8 mouse cellular contexts compared by ENCODE assay signal in genomic region chr16:30977186-30977585, GRCm38 (mm10).
A peak's percentile ranks its signal among the peaks of the same experiment; 100 is the strongest.
DNase-seq lines count a peak whose midpoint lies in the region; ATAC-seq and TF ChIP-seq lines count a peak whose summit lies in the region.

No protein-coding gene starts in this region.

- no peaks in the 10 kb centered on the region for H3K27me3 ChIP-seq in heart, embryonic 12.5 days (replicated peaks)
- H3K27me3 ChIP-seq in kidney, postnatal 0 days (ENCODE audit: insufficient read depth, low read length): no peaks in the 10 kb centered on the region
- H3K27me3 ChIP-seq in liver, embryonic 11.5 days (replicated peaks; ENCODE audit: control insufficient read depth, insufficient read depth, low read length): no peaks in the 10 kb centered on the region
- H3K27me3 ChIP-seq in stomach, embryonic 14.5 days (ENCODE audit: control insufficient read depth, insufficient read depth, low read length): no peaks in the 10 kb centered on the region

- peak; percentile 58 for ATAC-seq in erythroid progenitor cell, adult 5-6 weeks (replicated peaks; ENCODE audit: low FRiP score, poor library complexity, severe bottlenecking)
- peak; percentile 85 for ATAC-seq in heart, embryonic 12.5 days (ENCODE audit: insufficient number of reproducible peaks, low FRiP score)
- peak; percentile 93 for ATAC-seq in kidney, postnatal 0 days (replicated peaks; ENCODE audit: low FRiP score, low read depth)
- ATAC-seq in liver, embryonic 11.5 days (replicated peaks; ENCODE audit: low FRiP score): peak; percentile 90
- ATAC-seq in stomach, embryonic 14.5 days (ENCODE audit: insufficient number of reproducible peaks, insufficient read depth, low FRiP score, low read depth): peak; percentile 93

- no peak overlapping the region for H3K4me3 ChIP-seq in heart, embryonic 12.5 days
- no peak overlapping the region for H3K4me3 ChIP-seq in kidney, postnatal 0 days (replicated peaks; ENCODE audit: low read depth, low read length)
- H3K4me3 ChIP-seq in liver, embryonic 11.5 days (ENCODE audit: low read depth, low read length): no peak overlapping the region
- H3K4me3 ChIP-seq in stomach, embryonic 14.5 days (ENCODE audit: low read depth, low read length): no peak overlapping the region

- DNase-seq in B cell, adult 2 months: peak; percentile 94 to 95
- peak; percentile 98 for DNase-seq in brain, adult 2 months (ENCODE audit: low read depth, low spot score)
- peak; percentile 97 for DNase-seq in kidney, postnatal 0 days (ENCODE audit: low spot score)
- peak; percentile 81 for DNase-seq in liver, embryonic 11.5 days (ENCODE audit: low spot score)
- DNase-seq in naive thymus-derived CD4-positive, alpha-beta T cell, adult 2 months (ENCODE audit: low read depth): peak; percentile 92

- H3K9ac ChIP-seq in heart, embryonic 12.5 days: no peak overlapping the region
- no peak overlapping the region for H3K9ac ChIP-seq in kidney, postnatal 0 days (ENCODE audit: low read depth, low read length)
- H3K9ac ChIP-seq in liver, embryonic 11.5 days (ENCODE audit: low read depth, low read length): no peak overlapping the region
- H3K9ac ChIP-seq in stomach, embryonic 14.5 days (replicated peaks; ENCODE audit: low read depth, low read length): no peak overlapping the region

- no peak overlapping the region for H3K4me2 ChIP-seq in heart, embryonic 12.5 days
- no peak overlapping the region for H3K4me2 ChIP-seq in kidney, postnatal 0 days (ENCODE audit: low read length)
- H3K4me2 ChIP-seq in liver, embryonic 11.5 days: peak overlapping the region; percentile 15; the same call in 1 of the 2 replicates
- no peak overlapping the region for H3K4me2 ChIP-seq in stomach, embryonic 14.5 days (replicated peaks; ENCODE audit: low read depth, low read length)

- peak; percentile 99 for TF ChIP-seq CTCF in kidney, postnatal 0 days (IDR thresholded peaks at IDR 0.05; ENCODE audit: low read depth)

- no peak overlapping the region for H3K27ac ChIP-seq in heart, embryonic 12.5 days (ENCODE audit: poor library complexity, severe bottlenecking)
- no peak overlapping the region for H3K27ac ChIP-seq in kidney, postnatal 0 days
- no peak overlapping the region for H3K27ac ChIP-seq in liver, embryonic 11.5 days (ENCODE audit: low read depth, low read length)
- H3K27ac ChIP-seq in stomach, embryonic 14.5 days (ENCODE audit: low read length): no peak overlapping the region; the same call in 1 of the 2 replicates

- no peaks in the 10 kb centered on the region for H3K9me3 ChIP-seq in heart, embryonic 12.5 days (replicated peaks)
- no peaks in the 10 kb centered on the region for H3K9me3 ChIP-seq in kidney, postnatal 0 days (replicated peaks; ENCODE audit: low read length)
- no peaks in the 10 kb centered on the region for H3K9me3 ChIP-seq in liver, embryonic 11.5 days (ENCODE audit: control insufficient read depth, low read length)
- H3K9me3 ChIP-seq in stomach, embryonic 14.5 days (ENCODE audit: control insufficient read depth, low read depth, low read length): no peaks in the 10 kb centered on the region

- peaks cover 28% of the 10 kb centered on the region for H3K4me1 ChIP-seq in heart, embryonic 12.5 days (replicated peaks)
- H3K4me1 ChIP-seq in kidney, postnatal 0 days (replicated peaks; ENCODE audit: insufficient read depth, low read length): peaks cover 12% of the 10 kb centered on the region
- peaks cover 29% of the 10 kb centered on the region for H3K4me1 ChIP-seq in liver, embryonic 11.5 days (replicated peaks; ENCODE audit: control insufficient read depth, insufficient read depth, low read length)
- peaks cover 31% of the 10 kb centered on the region for H3K4me1 ChIP-seq in stomach, embryonic 14.5 days (ENCODE audit: control insufficient read depth, insufficient read depth, low read length)

- H3K36me3 ChIP-seq in heart, embryonic 12.5 days: no peaks in the 10 kb centered on the region
- no peaks in the 10 kb centered on the region for H3K36me3 ChIP-seq in kidney, postnatal 0 days (ENCODE audit: insufficient read depth, low read length)
- no peaks in the 10 kb centered on the region for H3K36me3 ChIP-seq in liver, embryonic 11.5 days (ENCODE audit: control insufficient read depth, insufficient read depth, low read length)
- H3K36me3 ChIP-seq in stomach, embryonic 14.5 days (ENCODE audit: control insufficient read depth, insufficient read depth, low read length): no peaks in the 10 kb centered on the region

- 3% methylated on average over 3 of the region's 3 CpGs for WGBS in heart, embryonic 12.5 days
- WGBS in kidney, postnatal 0 days: 0% methylated on average over 3 of the region's 3 CpGs
- WGBS in liver, embryonic 11.5 days: 2% methylated on average over 3 of the region's 3 CpGs
- WGBS in stomach, embryonic 14.5 days: 2% methylated on average over 3 of the region's 3 CpGs
